Mouse (Mus musculus): Measurements from ENCODE around the gene Agr2. TPM values are rescaled to one million over a fixed set of nuclear protein-coding genes. Genes with fewer than 3 reads are reported as not detected.

Agr2 gene
- polyA plus RNA-seq, 1 experiment: 0.15 TPM

DNA sequence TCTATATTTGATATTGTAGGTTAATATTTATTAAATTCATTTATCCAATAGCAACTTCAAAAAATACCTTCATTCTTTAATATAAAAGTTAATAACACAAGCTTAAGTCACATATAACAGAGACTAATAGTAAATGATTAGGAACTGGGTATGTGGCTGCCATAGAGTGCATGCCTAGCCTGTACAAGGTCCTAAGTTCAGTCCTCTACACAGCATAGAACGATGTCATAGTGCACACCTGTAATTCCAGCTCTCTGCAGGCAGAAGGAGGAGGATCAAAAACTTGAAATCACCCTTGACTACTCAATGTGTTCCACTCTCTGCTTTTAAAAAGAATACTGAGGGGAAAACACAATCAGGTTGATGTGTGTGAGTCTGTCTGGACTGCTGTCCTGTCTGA lies 57.6 kb downstream of the Agr2 start:
- Histone ChIP-seq H3K27ac (ENCODE audit: insufficient read depth, low read length) (no peak overlapping the region), H3K4me3 (ENCODE audit: insufficient read depth, low read length) (no peak overlapping the region), H3K4me1 (ENCODE audit: control insufficient read depth, insufficient read depth, low read length) (no peaks in the 10 kb centered on the region)
- TF ChIP-seq POLR2A (IDR thresholded peaks at IDR 0.05; ENCODE audit: extremely low read depth, insufficient read depth, low read length) (no peak), CTCF (IDR thresholded peaks at IDR 0.05; ENCODE audit: extremely low read depth, insufficient read depth, low read length) (no peak)

Other genes starting within 250 kb of the Agr2 start
- gene Agr3, start 67.3 kb upstream of the Agr2 start, polyA plus RNA-seq (2012; rRNA removed): not detected in 2 replicates
- 168 and 176 TPM in 2 replicates for gene Tspan13, start 49.6 kb downstream of the Agr2 start, polyA plus RNA-seq (2012; rRNA removed)
- 43.1 and 43.5 TPM in 2 replicates for gene Ankmy2, start 164.2 kb downstream of the Agr2 start, polyA plus RNA-seq (2012; rRNA removed)
- gene Bzw2, start 165.2 kb downstream of the Agr2 start, polyA plus RNA-seq (2012; rRNA removed): 37.2 and 39.3 TPM in 2 replicates

All from cortical plate, adult 2 months (tissue).